Mouse (Mus musculus) cortical plate, adult 2 months (tissue): Measurements from ENCODE around the gene Lce1e.

Source experiments
- CTCF ChIP-seq: fragments of 200-500 bp; IDR thresholded peaks from 2 replicates; pipeline ENCODE4 v1.5.1; 2011; ENCODE audit warnings: mild to moderate bottlenecking, control low read depth, low read length; ENCODE audit not compliant: insufficient read depth; ENCODE audit errors: extremely low read depth
- POLR2A ChIP-seq: fragments of 200-500 bp; IDR thresholded peaks from 2 replicates; pipeline ENCODE4 v1.6.1; 2011; ENCODE audit warnings: mild to moderate bottlenecking, low read length, control low read depth; ENCODE audit not compliant: insufficient read depth; ENCODE audit errors: extremely low read depth

DNA sequence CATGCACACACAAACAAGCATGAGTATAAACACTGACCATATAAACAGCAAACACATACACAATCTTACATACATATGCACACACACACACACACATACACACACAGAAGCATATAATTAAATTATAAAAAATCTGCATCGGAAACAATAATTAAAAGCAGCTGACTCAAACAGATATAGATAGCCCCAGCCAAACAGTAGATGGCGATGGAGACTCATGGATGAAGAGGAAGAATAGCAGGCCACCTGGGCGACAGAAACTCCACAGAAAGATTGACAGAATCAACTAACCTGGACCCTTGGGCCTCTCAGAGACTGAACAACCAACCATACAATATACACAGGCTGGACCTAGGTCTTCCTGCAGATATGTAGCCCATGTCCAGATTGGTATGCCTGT, 44.3 kb upstream of the Lce1e start:
- TF ChIP-seq POLR2A = no peak
- TF ChIP-seq CTCF = no peak
